28 mouse cellular contexts compared by ENCODE assay signal in genomic region chr11:24121136-24121535, GRCm38 (mm10). TPM values are rescaled to one million over a fixed set of nuclear protein-coding genes. Genes with fewer than 3 reads are reported as not detected.
DNase-seq lines count a peak whose midpoint lies in the region; ATAC-seq and TF ChIP-seq lines count a peak whose summit lies in the region.
"Had no signal": no experiment of that assay in that cellular context is flagged by ENCODE, and none has a peak within 500 bp of the region (broad histone marks: within the 10 kb centered on the region; RNA-seq: fewer than 3 reads in every experiment).

No protein-coding gene starts in this region.

- no peak overlapping the region for H3K9ac ChIP-seq in embryonic facial prominence, embryonic 15.5 days
- H3K9ac ChIP-seq in neural tube, embryonic 14.5 days (replicated peaks; ENCODE audit: low read depth, low read length), result no peak overlapping the region
- H3K9ac ChIP-seq: heart, embryonic 12.5 days; limb, embryonic 13.5 days; midbrain, embryonic 12.5 days; neural tube, embryonic 12.5 days had no signal

- H3K4me2 ChIP-seq in embryonic facial prominence, embryonic 15.5 days (replicated peaks), result no peak overlapping the region
- H3K4me2 ChIP-seq in neural tube, embryonic 14.5 days (ENCODE audit: low read depth, low read length), result no peak overlapping the region
- H3K4me2 ChIP-seq: heart, embryonic 12.5 days; limb, embryonic 13.5 days; midbrain, embryonic 12.5 days; neural tube, embryonic 12.5 days had no signal

- no peak for TF ChIP-seq CTCF in layer of hippocampus, adult 2 months (conservative IDR thresholded peaks at IDR 0.05)

- H3K27ac ChIP-seq in embryonic facial prominence, embryonic 15.5 days (replicated peaks), result 0 out of 2 replicates have a peak overlapping the region, but pooled peaks have one; percentile 39
- H3K27ac ChIP-seq in embryonic facial prominence, embryonic 10.5 days (replicated peaks), result no peak overlapping the region
- peak overlapping the region; percentile 86 for H3K27ac ChIP-seq in layer of hippocampus, adult 2 months
- peak overlapping the region; percentile 10; the same call in 1 of the 2 replicates for H3K27ac ChIP-seq in neural tube, embryonic 14.5 days (ENCODE audit: low read depth, low read length)
- H3K27ac ChIP-seq: midbrain, embryonic 12.5 days; neural tube, embryonic 12.5 days had no signal

- H3K27me3 ChIP-seq in embryonic facial prominence, embryonic 15.5 days, result no peaks in the 10 kb centered on the region
- H3K27me3 ChIP-seq in embryonic facial prominence, embryonic 10.5 days (replicated peaks; ENCODE audit: low read depth, poor library complexity, severe bottlenecking), result no peaks in the 10 kb centered on the region
- H3K27me3 ChIP-seq in neural tube, embryonic 14.5 days (ENCODE audit: control insufficient read depth, insufficient read depth, low read length), result no peaks in the 10 kb centered on the region
- H3K27me3 ChIP-seq: heart, embryonic 12.5 days; limb, embryonic 13.5 days; midbrain, embryonic 12.5 days; neural tube, embryonic 12.5 days had no signal

- ATAC-seq in embryonic facial prominence, embryonic 15.5 days (ENCODE audit: insufficient number of reproducible peaks, low FRiP score, low TSS enrichment, low read depth), result no peak
- ATAC-seq in neural tube, embryonic 14.5 days (ENCODE audit: low read depth), result no peak
- ATAC-seq: activated CD4-positive, CD25-positive, alpha-beta regulatory T cell, adult 4 months; intestine, embryonic 16.5 days had no signal

- WGBS in embryonic facial prominence, embryonic 15.5 days, result 73% methylated on average over 9 of the region's 9 CpGs
- 91% methylated on average over 9 of the region's 9 CpGs for WGBS in embryonic facial prominence, embryonic 10.5 days
- 78% methylated on average over 9 of the region's 9 CpGs for WGBS in neural tube, embryonic 14.5 days

- H3K9me3 ChIP-seq in embryonic facial prominence, embryonic 15.5 days (replicated peaks), result no peaks in the 10 kb centered on the region
- H3K9me3 ChIP-seq in embryonic facial prominence, embryonic 10.5 days, result no peaks in the 10 kb centered on the region
- no peaks in the 10 kb centered on the region for H3K9me3 ChIP-seq in neural tube, embryonic 14.5 days (ENCODE audit: control insufficient read depth, low read length)
- H3K9me3 ChIP-seq: heart, embryonic 12.5 days; limb, embryonic 13.5 days; midbrain, embryonic 12.5 days; neural tube, embryonic 12.5 days had no signal

- H3K4me1 ChIP-seq in embryonic facial prominence, embryonic 15.5 days, result peaks cover 61% of the 10 kb centered on the region
- H3K4me1 ChIP-seq in embryonic facial prominence, embryonic 10.5 days, result peaks cover 10% of the 10 kb centered on the region
- H3K4me1 ChIP-seq in neural tube, embryonic 14.5 days (ENCODE audit: control insufficient read depth, insufficient read depth, low read length), result peaks cover 31% of the 10 kb centered on the region; the same call in 1 of the 2 replicates

- DNase-seq in embryonic facial prominence, embryonic 10.5 days (ENCODE audit: low spot score), result no peak
- DNase-seq in layer of hippocampus, adult 2 months (ENCODE audit: low spot score in 2 of 2), result no peak
- no peak for DNase-seq in layer of hippocampus, postnatal 25 days (ENCODE audit: extremely low spot score in 1 of 2, low spot score in 1 of 2)
- no peak for DNase-seq in neural tube, embryonic 10.5 days (ENCODE audit: extremely low spot score, low spot score)
- no peak for DNase-seq in thymus, postnatal 14 days
- DNase-seq: adrenal gland, postnatal 10 days; cerebellum, adult 8-10 months; gastrocnemius, postnatal 14 days; heart, adult 18-20 months; heart, postnatal 10 days; kidney, adult 9 months; kidney, postnatal 14 days; layer of hippocampus, postnatal 36 days; lung, adult 18-20 months; lung, postnatal 10 days; right cerebral cortex, adult 18-20 months; right cerebral cortex, postnatal 4 days; thymus, postnatal 36 days had no signal

- H3K36me3 ChIP-seq in embryonic facial prominence, embryonic 15.5 days, result no peaks in the 10 kb centered on the region
- peaks cover 51% of the 10 kb centered on the region for H3K36me3 ChIP-seq in embryonic facial prominence, embryonic 10.5 days (replicated peaks)
- H3K36me3 ChIP-seq in neural tube, embryonic 14.5 days (ENCODE audit: control insufficient read depth, insufficient read depth, low read length), result no peaks in the 10 kb centered on the region
- H3K36me3 ChIP-seq: heart, embryonic 12.5 days; midbrain, embryonic 12.5 days had no signal

- H3K4me3 ChIP-seq in embryonic facial prominence, embryonic 15.5 days (replicated peaks), result no peak overlapping the region
- no peak overlapping the region for H3K4me3 ChIP-seq in embryonic facial prominence, embryonic 10.5 days
- no peak overlapping the region for H3K4me3 ChIP-seq in layer of hippocampus, adult 2 months
- no peak overlapping the region for H3K4me3 ChIP-seq in neural tube, embryonic 14.5 days (ENCODE audit: low read depth, low read length)
- H3K4me3 ChIP-seq: heart, embryonic 12.5 days; limb, embryonic 13.5 days; midbrain, embryonic 12.5 days; neural tube, embryonic 12.5 days had no signal

RNA-seq across cellular contexts. Expression of gene Bcl11a, which starts 43.3 kb away (rescaled TPM):
- 41.7 and 43.0 TPM in 2 replicates for polyA plus RNA-seq in embryonic facial prominence, embryonic 15.5 days (2015; fragmentation: Nextera tagmentation; extraction: Ambion mirVana)
- polyA plus RNA-seq in embryonic facial prominence, embryonic 10.5 days (2016; fragmentation: Nextera tagmentation; extraction: Ambion mirVana), result 47.0 and 62.4 TPM in 2 replicates
- total RNA-seq in layer of hippocampus, adult 2 months (2021), result 100 to 1,000 TPM; 117 to 121 TPM
- total RNA-seq in layer of hippocampus, postnatal 25 days (2021), result 100 to 1,000 TPM; 105 to 134 TPM
- polyA plus RNA-seq in neural tube, embryonic 14.5 days (2014; fragmentation: Nextera tagmentation; extraction: Ambion mirVana), result 143 and 145 TPM in 2 replicates

RNA-seq across cellular contexts. Expression of gene A830031A19Rik, which starts 46.3 kb away (rescaled TPM):
- not detected in 2 replicates for polyA plus RNA-seq in embryonic facial prominence, embryonic 15.5 days (2015; fragmentation: Nextera tagmentation; extraction: Ambion mirVana)
- polyA plus RNA-seq in embryonic facial prominence, embryonic 10.5 days (2016; fragmentation: Nextera tagmentation; extraction: Ambion mirVana), result not detected in 2 replicates
- 1 to 10 TPM; 1.3 to 1.7 TPM for total RNA-seq in layer of hippocampus, adult 2 months (2021)
- 1 to 10 TPM in 1 of 2 experiments, under 1 TPM in 1; 0.37 to 1.7 TPM for total RNA-seq in layer of hippocampus, postnatal 25 days (2021)
- not detected in 2 replicates for polyA plus RNA-seq in neural tube, embryonic 14.5 days (2014; fragmentation: Nextera tagmentation; extraction: Ambion mirVana)
- total RNA-seq: adrenal gland, postnatal 10 days; gastrocnemius, postnatal 14 days; heart, adult 18-20 months; heart, postnatal 10 days had no signal
- polyA plus RNA-seq: activated CD4-positive, CD25-positive, alpha-beta regulatory T cell, adult 4 months; heart, embryonic 12.5 days; hindbrain, embryonic 11.5 days; intestine, embryonic 16.5 days; limb, embryonic 13.5 days; midbrain, embryonic 12.5 days; neural tube, embryonic 12.5 days; stomach, embryonic 14.5 days had no signal
